Mouse (Mus musculus): Measurements from ENCODE around the gene Kcnb1.
A peak's percentile ranks its signal among the peaks of the same experiment; 100 is the strongest.

Kcnb1 gene

GRCm38 (mm10) chr2:167203505-167204166, 13.7 kb upstream of the Kcnb1 start:
- DNase-seq = no peak

GRCm38 (mm10) chr2:167201463-167202291, 11.7 kb upstream of the Kcnb1 start:
- DNase-seq = peak; percentile 88

- DNase-seq = no peak
These were observed 8.9 kb upstream of the Kcnb1 start for GRCm38 (mm10) chr2:167198660-167199427.

GRCm38 (mm10) chr2:167193361-167193760, 3.4 kb upstream of the Kcnb1 start:
- no peak for DNase-seq

- DNase-seq = peak; percentile 43
These were observed 472 bp downstream of the Kcnb1 start for GRCm38 (mm10) chr2:167189291-167190075.

GRCm38 (mm10) chr2:167188315-167189207, 1.4 kb downstream of the Kcnb1 start:
- DNase-seq = peak; percentile 47

DNA sequence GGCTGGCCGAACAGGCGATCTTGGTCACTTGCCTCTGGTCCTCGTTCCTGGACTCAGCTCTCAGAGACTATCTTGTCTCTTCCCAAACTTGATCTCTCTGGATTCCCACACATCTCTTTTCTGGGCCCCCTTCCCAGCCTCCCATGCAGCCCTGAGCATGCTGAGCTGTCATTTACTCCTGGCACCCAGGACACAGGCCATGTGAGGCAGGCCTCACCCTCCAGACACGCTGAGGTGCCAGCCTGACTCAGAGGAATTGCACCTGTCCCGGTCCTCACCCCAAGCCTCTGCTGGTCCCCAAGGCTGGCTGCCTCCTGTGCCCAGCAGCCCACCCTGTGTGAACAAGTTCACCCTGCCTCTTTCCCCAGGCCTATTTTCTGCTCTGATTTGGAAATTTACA, 2.8 kb downstream of the Kcnb1 start:
- DNase-seq = no peak

- no peak for DNase-seq
These were observed 3.4 kb downstream of the Kcnb1 start for GRCm38 (mm10) chr2:167186544-167186943.

DNA sequence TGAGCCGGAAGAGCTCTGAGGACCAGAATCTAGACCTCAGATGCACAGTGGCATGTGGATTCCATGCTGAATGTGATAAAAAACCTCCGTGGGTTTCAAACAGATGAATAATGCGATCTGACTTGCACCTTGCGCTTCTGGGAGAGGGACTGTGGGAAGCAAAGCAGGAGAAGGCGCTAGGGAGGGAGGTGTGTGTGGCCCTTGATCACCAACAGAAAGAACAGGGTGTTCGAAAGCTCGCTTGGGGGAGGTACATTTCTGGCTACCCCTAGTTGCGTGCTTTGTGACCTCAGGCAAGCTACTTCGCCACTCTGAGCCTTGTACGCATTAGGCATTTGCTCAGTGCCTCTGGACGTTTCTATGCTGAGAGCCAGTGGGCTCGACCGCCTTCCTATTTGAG, 4.0 kb downstream of the Kcnb1 start:
- no peak for DNase-seq

- DNase-seq = no peak
These were observed 4.5 kb downstream of the Kcnb1 start for GRCm38 (mm10) chr2:167185432-167185831.

GRCm38 (mm10) chr2:167181662-167182389, 8.1 kb downstream of the Kcnb1 start:
- no peak for DNase-seq

- no peak for DNase-seq
These were observed 8.9 kb downstream of the Kcnb1 start for GRCm38 (mm10) chr2:167181096-167181495.

- no peak for DNase-seq
These were observed 10.7 kb downstream of the Kcnb1 start for GRCm38 (mm10) chr2:167179301-167179700.

- peak; percentile 60 for DNase-seq
These were observed 12.7 kb downstream of the Kcnb1 start for GRCm38 (mm10) chr2:167177231-167177641.

- DNase-seq = no peak
These were observed 14.7 kb downstream of the Kcnb1 start for GRCm38 (mm10) chr2:167175284-167175683.

GRCm38 (mm10) chr2:167173051-167173875, 16.7 kb downstream of the Kcnb1 start:
- no peak for DNase-seq

- no peak for DNase-seq
These were observed 22.3 kb downstream of the Kcnb1 start for GRCm38 (mm10) chr2:167167515-167168212.

DNA sequence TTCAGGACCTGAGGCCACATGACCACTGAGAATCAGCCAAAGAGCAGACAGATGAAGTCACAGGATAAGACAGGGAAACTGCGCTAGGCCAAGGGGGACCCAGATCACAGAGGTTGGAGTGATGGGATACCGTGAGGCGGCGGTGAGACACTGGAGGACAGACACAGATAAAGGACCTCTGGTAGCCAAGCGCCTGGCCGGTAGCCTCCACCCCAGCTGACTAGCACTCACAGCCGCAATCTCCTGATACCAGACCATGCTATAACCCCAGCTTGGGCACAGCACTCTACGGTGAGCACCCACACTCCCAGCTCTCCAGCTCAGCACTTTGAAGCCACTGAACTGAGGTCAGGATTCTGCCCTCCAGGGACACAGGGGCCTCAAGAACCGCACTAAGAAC, 26.4 kb downstream of the Kcnb1 start:
- no peak for DNase-seq

DNA sequence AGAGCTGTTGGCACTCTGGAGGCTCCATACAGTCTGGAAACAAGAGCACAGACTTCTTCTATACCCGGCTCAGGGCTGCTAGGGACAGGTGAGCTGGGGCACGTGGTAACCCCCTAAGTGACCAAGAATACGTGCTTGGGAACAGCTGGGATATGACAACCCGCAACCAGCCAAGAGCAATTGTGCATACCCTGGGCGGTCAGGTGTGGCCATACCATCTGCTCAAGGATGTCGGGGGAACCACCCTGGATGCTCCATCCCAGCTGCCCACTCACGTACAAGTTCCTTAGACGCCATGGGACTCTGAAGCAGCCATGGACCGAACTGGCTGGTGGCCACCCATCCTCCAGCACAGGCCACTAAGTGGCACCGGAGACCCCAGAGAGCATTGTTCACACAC, 26.8 kb downstream of the Kcnb1 start:
- DNase-seq = no peak

Data from right cerebral cortex, postnatal 25 days (tissue).